Mouse (Mus musculus): ENCODE measurements around the gene Tlk2.

GRCm38 (mm10) chr11:105264506-105264905, 85.9 kb downstream of the Tlk2 start:
- TF ChIP-seq POLR2A (IDR thresholded peaks at IDR 0.05; ENCODE audit: control insufficient read depth, low read depth, low read length) (no peak), CTCF (IDR thresholded peaks at IDR 0.05; ENCODE audit: control insufficient read depth, insufficient read depth, insufficient replicate concordance, low read depth, low read length) (no peak)
